Comparison of ENCODE assay signal across 8 mouse cellular contexts in the genomic region with DNA sequence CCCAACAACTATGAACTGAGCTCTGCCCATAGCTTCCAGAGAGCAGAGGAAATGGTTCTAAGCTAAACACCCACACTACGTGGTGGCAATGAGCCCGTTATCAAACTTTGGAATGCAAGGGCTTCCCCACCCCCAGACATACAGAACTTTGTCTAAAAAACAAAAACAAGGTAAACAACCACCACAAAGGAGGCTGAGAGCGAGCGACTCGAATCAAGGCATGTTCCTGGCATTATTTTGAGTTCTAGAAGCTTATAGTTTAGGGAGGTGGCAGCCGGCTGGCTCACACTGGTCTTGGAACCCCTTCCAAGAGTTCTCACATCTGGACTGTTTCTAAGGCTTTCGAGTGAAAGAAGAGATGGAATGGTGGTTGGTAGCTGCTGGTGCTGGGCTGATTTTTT. TPM values are rescaled to one million over a fixed set of nuclear protein-coding genes. Genes with fewer than 3 reads are reported as not detected.
A peak's percentile ranks its signal among the peaks of the same experiment; 100 is the strongest.
DNase-seq lines count a peak whose midpoint lies in the region; ATAC-seq and TF ChIP-seq lines count a peak whose summit lies in the region.

No protein-coding gene starts in this region.

- peak overlapping the region; percentile 88 for H3K4me3 ChIP-seq in heart, embryonic 10.5 days
- peak overlapping the region; percentile 99 for H3K4me3 ChIP-seq in limb, embryonic 13.5 days
- H3K4me3 ChIP-seq in midbrain, embryonic 16.5 days (ENCODE audit: low read depth, low read length), result peak overlapping the region; percentile 46

- no peak for TF ChIP-seq CTCF in brain, embryonic 14.5 days (IDR thresholded peaks at IDR 0.05; ENCODE audit: borderline replicate concordance, extremely low read depth, insufficient read depth, insufficient read length)

- H3K4me2 ChIP-seq in limb, embryonic 13.5 days (replicated peaks), result peak overlapping the region; percentile 74
- peak overlapping the region; percentile 36 for H3K4me2 ChIP-seq in midbrain, embryonic 16.5 days (ENCODE audit: low read length)

- no peak for ATAC-seq in limb, embryonic 13.5 days (ENCODE audit: low FRiP score, low read depth)
- ATAC-seq in midbrain, embryonic 16.5 days, result no peak
- ATAC-seq in frontal cortex, adult (ENCODE audit: low TSS enrichment), result no peak

- intact Hi-C loops in heart, postnatal 25 days (cut with DNase I), result no loop called here
- intact Hi-C loops in heart, postnatal 10 days (cut with DNase I), result no loop called here

- no peaks in the 10 kb centered on the region for H3K9me3 ChIP-seq in heart, embryonic 10.5 days
- no peaks in the 10 kb centered on the region for H3K9me3 ChIP-seq in limb, embryonic 13.5 days
- H3K9me3 ChIP-seq in midbrain, embryonic 16.5 days (replicated peaks; ENCODE audit: control insufficient read depth, low read length, poor library complexity, severe bottlenecking), result no peaks in the 10 kb centered on the region

- no peak for TF ChIP-seq POLR2A in brain, embryonic 14.5 days (IDR thresholded peaks at IDR 0.05; ENCODE audit: borderline replicate concordance, extremely low read depth, insufficient read depth, insufficient read length, poor library complexity, severe bottlenecking)

- H3K4me1 ChIP-seq in heart, embryonic 10.5 days, result peaks cover 64% of the 10 kb centered on the region
- peaks cover 51% of the 10 kb centered on the region for H3K4me1 ChIP-seq in limb, embryonic 13.5 days
- H3K4me1 ChIP-seq in midbrain, embryonic 16.5 days (ENCODE audit: control insufficient read depth, insufficient read depth, low read length), result peaks cover 12% of the 10 kb centered on the region

- H3K27ac ChIP-seq in heart, embryonic 10.5 days, result peak overlapping the region; percentile 94
- H3K27ac ChIP-seq in limb, embryonic 13.5 days, result peak overlapping the region; percentile 99
- 0 out of 2 replicates have a peak overlapping the region, but pooled peaks have one; percentile 3 for H3K27ac ChIP-seq in midbrain, embryonic 16.5 days (ENCODE audit: low read length)

- peak overlapping the region; percentile 100 for H3K9ac ChIP-seq in limb, embryonic 13.5 days
- peak overlapping the region; percentile 63 for H3K9ac ChIP-seq in midbrain, embryonic 16.5 days (ENCODE audit: low read depth, low read length)

- 6% methylated on average over 7 of the region's 7 CpGs for WGBS in heart, embryonic 10.5 days
- WGBS in limb, embryonic 13.5 days, result under 1% methylated on average over 7 of the region's 7 CpGs
- 10% methylated on average over 7 of the region's 7 CpGs for WGBS in midbrain, embryonic 16.5 days

- H3K27me3 ChIP-seq in heart, embryonic 10.5 days (ENCODE audit: insufficient read depth, poor library complexity, severe bottlenecking), result no peaks in the 10 kb centered on the region
- H3K27me3 ChIP-seq in limb, embryonic 13.5 days, result no peaks in the 10 kb centered on the region
- H3K27me3 ChIP-seq in midbrain, embryonic 16.5 days (ENCODE audit: control insufficient read depth, insufficient read depth, low read depth, low read length), result peaks cover 9% of the 10 kb centered on the region

- DNase-seq in heart, embryonic 10.5 days (ENCODE audit: low spot score), result peak; percentile 76
- no peak for DNase-seq in heart, postnatal 25 days (ENCODE audit: low spot score)
- DNase-seq in brain, embryonic 14.5 days (ENCODE audit: low read depth), result peak; percentile 33
- DNase-seq in heart, postnatal 10 days, result peak; percentile 40 to 51
- DNase-seq in cerebellum, postnatal 14 days, result no peak

- H3K36me3 ChIP-seq in heart, embryonic 10.5 days, result peaks cover 13% of the 10 kb centered on the region
- peaks cover 14% of the 10 kb centered on the region for H3K36me3 ChIP-seq in limb, embryonic 13.5 days
- no peaks in the 10 kb centered on the region for H3K36me3 ChIP-seq in midbrain, embryonic 16.5 days (ENCODE audit: control insufficient read depth, insufficient read depth, low read length)

RNA-seq across cellular contexts. Expression of gene Zfp36l2, which starts 2.7 kb away (rescaled TPM):
- 5.2 and 10.4 TPM in 2 replicates for polyA plus RNA-seq in heart, embryonic 10.5 days (2016; fragmentation: Nextera tagmentation; extraction: Ambion mirVana)
- 10 to 100 TPM; 23.3 to 31.3 TPM for total RNA-seq in heart, postnatal 25 days (2021)
- polyA plus RNA-seq in brain, embryonic 14.5 days (2012; rRNA removed), result 19.9 and 24.5 TPM in 2 replicates
- 10 to 100 TPM; 36.9 to 42.5 TPM for total RNA-seq in heart, postnatal 10 days (2021)
- 18.7 and 19.7 TPM in 2 replicates for polyA plus RNA-seq in limb, embryonic 13.5 days (2015; fragmentation: Nextera tagmentation; extraction: Ambion mirVana)
- 3.1 and 3.6 TPM in 2 replicates for polyA plus RNA-seq in midbrain, embryonic 16.5 days (2015; fragmentation: Nextera tagmentation; extraction: Ambion mirVana)

Comparison
In these comparisons a context has a peak if more than half of its experiments do, and no peak if none do; other contexts are left out.
1. DNase-seq: peak in heart, embryonic 10.5 days (single experiment), brain, embryonic 14.5 days (single experiment) and heart, postnatal 10 days (2 of 2); none in heart, postnatal 25 days (single experiment) and cerebellum, postnatal 14 days (0 of 2).
2. H3K27ac ChIP-seq: peak in every context shown above with its lines; median percentile 99 in limb, embryonic 13.5 days; 94 in heart, embryonic 10.5 days; 3 in midbrain, embryonic 16.5 days.
3. H3K4me3 ChIP-seq: peak in every context shown above with its lines; median percentile 99 in limb, embryonic 13.5 days; 88 in heart, embryonic 10.5 days; 46 in midbrain, embryonic 16.5 days.